Mouse (Mus musculus) ES-CJ7 (cell line): Measurements from ENCODE around the gene Rpl3.

Experiments
- DNase-seq: peaks from one replicate; pipeline ENCODE4 v3.0.0; 2011; ENCODE audit warnings: low read depth, low spot score

Rpl3 gene

GRCm38 (mm10) chr15:80066538-80066937 is 25.1 kb downstream of the Rpl3 start:
- DNase-seq: peak; percentile 71

DNA sequence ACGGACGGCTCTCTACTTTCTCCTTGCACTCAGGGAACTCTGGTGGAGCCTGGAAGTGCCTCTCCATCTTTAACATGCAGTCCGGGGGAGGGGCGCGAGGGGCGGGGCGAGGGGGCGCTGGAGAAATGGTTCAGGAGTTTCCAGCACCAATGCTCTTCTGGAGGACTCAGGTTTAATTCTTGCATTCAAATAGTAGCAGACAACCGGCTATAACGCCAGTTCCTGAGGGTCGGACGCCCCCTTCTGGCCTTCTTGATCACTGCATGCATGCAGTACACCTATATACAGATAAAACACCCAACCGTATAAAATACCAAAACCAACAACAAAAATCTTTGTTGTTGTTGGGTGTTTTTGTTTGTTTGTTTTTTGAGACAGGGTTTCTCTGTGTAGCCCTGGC is 26.3 kb downstream of the Rpl3 start:
- DNase-seq: peak; percentile 88

DNA sequence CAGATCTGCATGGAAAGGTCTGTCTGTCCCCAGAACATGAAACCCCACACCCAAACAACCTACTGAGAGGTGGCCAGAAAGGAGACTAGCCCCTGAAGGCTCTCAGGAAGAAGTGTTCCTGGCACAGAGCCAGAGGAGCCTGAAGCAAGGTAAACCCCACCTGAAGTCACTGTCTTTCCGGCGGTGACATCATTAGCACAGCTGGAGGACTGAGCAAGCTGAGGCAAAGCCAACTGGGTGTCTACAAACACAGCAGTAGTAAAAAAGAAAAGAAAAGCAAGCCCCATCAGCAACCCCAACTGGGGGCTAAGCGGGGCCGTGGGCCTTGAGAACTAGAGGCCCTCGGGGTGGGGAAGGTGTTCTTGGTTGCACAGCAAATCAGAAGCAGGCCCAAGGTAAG is 26.7 kb downstream of the Rpl3 start:
- DNase-seq: peak; percentile 61

- DNase-seq: no peak
These were observed 28.8 kb downstream of the Rpl3 start for GRCm38 (mm10) chr15:80062821-80063220.

DNA sequence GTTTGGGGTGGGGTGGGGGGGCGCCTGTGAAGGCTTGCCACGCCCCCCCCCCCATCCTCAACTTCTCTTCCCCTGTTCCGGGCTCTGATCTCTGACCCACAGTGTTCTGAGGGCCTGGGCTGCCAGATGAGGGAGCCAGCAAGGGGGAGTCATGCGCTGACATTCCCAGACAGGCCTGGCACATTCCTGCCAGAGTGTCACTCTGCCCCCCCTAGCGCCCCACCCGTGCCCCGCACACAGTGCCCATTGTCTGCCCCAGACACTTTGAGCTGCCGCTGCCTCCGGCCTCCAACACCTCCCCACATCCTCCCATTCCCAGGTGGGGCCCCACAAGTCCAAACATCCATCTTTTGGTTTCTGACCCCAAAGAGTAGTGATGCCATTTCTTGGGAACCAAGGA is 29.3 kb downstream of the Rpl3 start:
- DNase-seq: no peak

GRCm38 (mm10) chr15:80061071-80061550 is 30.6 kb downstream of the Rpl3 start:
- DNase-seq: no peak

GRCm38 (mm10) chr15:80060356-80061070 is 31.2 kb downstream of the Rpl3 start:
- DNase-seq: peak; percentile 63

DNA sequence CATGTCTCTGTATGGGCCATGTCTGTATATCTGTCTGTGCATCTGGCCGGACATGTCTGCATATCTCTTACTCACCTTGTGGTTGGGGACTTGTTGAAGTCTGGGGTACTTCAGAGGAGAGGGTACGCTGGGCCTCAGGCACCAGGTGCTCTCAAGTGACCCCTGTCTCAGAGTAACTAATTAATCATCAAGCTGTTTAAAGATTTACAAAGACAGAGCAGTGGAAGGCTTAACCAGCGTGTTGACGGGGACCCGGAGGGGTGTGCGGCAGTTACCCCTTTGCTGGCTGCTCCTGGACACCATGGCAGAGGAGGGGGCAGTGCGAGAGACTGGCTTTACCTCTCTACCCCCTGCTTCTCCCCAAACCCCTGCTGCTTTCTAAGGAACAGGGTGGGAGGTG is 32.1 kb downstream of the Rpl3 start:
- no peak for DNase-seq

DNA sequence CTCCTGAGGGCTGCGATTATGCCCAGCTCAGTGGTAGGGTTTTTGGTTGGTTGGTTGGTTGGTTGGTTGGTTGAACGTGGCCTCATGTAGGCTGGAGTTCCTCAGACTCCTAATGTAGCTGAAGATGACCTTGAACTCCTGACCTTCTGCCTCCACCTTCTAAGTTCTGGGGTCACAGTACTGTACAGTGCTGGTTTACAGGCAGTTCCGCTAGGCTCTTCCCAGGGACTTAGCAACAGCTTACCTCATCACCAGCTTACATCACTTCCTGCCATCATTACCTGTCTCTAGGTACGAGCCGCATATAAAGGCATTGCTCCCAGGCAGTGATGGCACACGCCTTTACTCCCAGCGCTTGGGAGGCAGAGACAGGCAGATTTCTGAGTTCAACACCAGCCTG is 33.5 kb downstream of the Rpl3 start:
- DNase-seq: peak; percentile 61

DNA sequence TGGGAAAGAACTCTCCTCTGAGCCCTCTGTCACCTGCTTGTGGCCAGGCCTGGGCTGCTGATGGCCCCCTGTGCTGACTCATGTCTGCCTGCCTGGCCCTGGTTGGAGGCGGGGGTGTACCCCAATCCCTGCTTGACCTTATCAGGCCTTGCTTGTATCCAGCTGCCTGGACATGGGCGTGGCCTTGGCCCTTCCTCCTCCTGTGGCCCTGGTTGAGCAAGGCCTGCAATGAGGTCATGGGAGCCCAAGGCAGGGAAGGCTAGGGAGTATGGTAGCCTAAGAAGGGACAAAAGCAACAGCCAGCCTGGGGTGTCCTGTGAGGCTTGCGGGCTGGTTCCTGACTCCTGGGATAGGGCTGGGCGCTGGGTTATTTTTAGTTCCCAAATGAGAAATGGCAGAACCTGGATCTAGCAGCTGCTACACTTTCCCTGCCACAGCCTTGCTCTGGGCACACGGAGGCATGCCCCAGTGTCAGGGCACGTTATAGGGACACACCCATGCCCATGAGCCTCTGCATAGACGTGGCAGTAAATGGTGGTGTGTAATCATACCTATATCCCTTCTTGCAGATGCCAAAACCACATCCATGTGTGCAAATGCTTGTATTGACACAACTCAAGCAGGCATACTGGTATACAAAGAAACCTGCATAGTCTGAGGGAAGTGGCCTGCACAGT is 37.5 kb downstream of the Rpl3 start:
- DNase-seq: no peak

GRCm38 (mm10) chr15:80053381-80054033 is 38.2 kb downstream of the Rpl3 start:
- DNase-seq: no peak

GRCm38 (mm10) chr15:80051782-80052181 is 39.9 kb downstream of the Rpl3 start:
- DNase-seq: no peak

- no peak for DNase-seq
These were observed 40.4 kb downstream of the Rpl3 start for GRCm38 (mm10) chr15:80051092-80051761.

DNA sequence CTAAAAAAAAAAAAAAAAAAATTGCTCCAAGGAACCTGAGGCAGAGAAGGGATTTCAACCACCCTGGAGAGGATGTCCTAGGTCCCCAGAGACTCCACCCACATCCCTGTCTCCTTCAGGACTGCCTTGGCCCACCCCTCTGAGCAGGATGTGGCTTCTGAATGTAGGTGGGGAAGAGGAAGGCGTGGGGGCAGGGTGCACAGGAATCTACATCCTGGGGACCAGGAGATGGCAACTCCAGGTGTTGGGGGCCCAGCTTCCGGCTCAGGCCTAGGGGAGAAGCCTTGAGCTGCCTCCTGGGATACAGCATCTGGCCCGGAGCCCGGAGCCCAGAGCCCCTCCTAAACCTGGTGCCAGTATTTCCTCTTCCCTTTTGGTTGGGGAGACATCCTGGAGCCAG is 41.6 kb downstream of the Rpl3 start:
- peak; percentile 36 for DNase-seq

DNA sequence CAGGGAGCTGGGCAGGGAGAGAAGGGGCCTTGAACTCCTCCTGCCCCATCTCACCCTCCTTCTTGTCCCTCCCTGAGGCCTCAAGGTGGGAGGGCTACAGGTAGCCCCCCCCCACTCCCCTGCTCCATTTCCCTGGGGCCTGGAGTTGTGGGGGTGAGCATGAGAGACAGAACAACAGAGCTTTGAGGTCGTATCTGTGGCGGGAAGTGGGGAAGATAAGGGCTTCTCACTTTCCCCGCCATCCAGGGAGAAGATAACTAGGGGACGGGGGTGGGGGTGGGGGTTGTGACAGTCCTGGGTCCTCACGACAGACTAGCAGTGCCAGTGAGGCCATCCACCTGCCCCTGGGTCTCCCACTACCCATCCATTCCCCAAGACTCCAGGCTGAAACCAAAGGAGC is 43.7 kb downstream of the Rpl3 start:
- DNase-seq: no peak

GRCm38 (mm10) chr15:80047242-80047641 is 44.4 kb downstream of the Rpl3 start:
- no peak for DNase-seq

- peak; percentile 71 for DNase-seq
These were observed 45.9 kb downstream of the Rpl3 start for GRCm38 (mm10) chr15:80045749-80046148.

DNA sequence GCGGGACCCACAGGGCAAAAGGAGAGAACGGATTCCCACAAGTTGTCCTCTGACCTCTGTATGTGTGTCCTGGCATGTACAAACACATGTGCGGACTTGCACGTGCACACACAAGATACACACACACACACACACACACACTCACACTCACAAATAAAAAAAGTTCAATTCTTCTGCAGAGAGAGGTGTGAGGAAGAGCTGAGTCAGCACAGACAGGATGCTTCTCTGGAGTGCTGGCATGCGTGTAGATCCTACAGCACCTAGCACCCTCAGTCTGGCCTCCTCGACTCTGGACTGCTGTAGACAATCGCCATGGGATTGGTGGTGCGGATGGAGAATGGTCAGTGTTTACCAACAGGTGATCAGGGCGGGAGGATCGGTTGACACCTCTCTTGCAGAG is 47.4 kb downstream of the Rpl3 start:
- no peak for DNase-seq

GRCm38 (mm10) chr15:80042152-80042551 is 49.5 kb downstream of the Rpl3 start:
- no peak for DNase-seq

- no peak for DNase-seq
These were observed 53.6 kb downstream of the Rpl3 start for GRCm38 (mm10) chr15:80038110-80038391.

GRCm38 (mm10) chr15:80037255-80038109 is 54.2 kb downstream of the Rpl3 start:
- no peak for DNase-seq
